Mouse (Mus musculus): ENCODE results near the gene Zfp410.
"Not testable (repeated sequence)": the region's sequence is repeated elsewhere in the genome, so short reads cannot be mapped to it uniquely, and the experiment has no call there.

Zfp410 gene

GRCm38 (mm10) chr12:84316721-84317621 lies at the start of gene Zfp410:
Gene Zfp410, plus strand, starts transcription at chr12:84316852.
- DNase-seq (ENCODE audit: low read depth, low spot score), result peak; percentile 84

GRCm38 (mm10) chr12:84267264-84267663 lies 49.4 kb upstream of the Zfp410 start:
- no peak for DNase-seq (ENCODE audit: low read depth, low spot score)

GRCm38 (mm10) chr12:84273366-84273765 lies 43.3 kb upstream of the Zfp410 start:
- no peak for DNase-seq (ENCODE audit: low read depth, low spot score)

DNA sequence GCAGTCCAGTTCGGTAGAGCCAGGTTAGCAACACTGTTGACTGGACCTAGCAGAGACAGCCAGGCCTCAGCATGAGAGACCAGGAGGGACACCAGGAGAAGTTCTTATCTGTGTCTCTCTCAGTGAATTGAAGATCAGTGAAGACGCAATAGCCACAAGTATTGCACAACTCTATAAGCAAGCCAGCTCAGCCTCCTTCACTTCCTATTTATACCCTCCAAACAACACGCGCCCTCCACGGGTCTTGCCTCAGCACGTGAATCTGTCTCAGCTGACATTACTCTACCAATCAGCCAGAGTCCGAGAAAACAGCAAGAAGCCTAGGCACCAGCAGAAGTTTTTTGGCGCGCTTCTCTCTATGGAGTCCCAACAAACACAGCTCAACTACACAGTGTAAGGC lies 41.4 kb upstream of the Zfp410 start:
- peak; percentile 47 for DNase-seq (ENCODE audit: low read depth, low spot score)

DNA sequence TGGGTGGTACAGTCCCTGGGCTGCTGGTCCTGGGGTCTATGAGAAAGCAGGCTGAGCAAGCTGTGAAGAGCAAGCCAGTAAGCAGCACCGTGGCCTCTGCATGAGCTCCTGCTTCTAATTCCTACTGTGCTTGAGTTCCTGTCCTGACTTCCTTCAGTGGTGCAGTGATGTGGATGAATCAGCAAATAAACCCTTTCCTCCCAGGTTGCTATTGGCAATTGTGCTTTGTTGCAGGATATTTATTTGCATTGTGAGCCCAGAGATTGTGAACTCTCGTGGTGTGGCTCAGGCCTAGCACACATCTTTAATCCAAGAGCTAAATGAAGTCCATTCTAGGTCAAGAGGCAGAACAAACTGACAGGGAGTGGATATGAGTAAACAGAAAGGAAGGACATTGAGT lies 40.4 kb upstream of the Zfp410 start:
- no peak for DNase-seq (ENCODE audit: low read depth, low spot score)

- DNase-seq (ENCODE audit: low read depth, low spot score), result no peak
Measured at GRCm38 (mm10) chr12:84276799-84277198, 39.9 kb upstream of the Zfp410 start.

GRCm38 (mm10) chr12:84277832-84278231 lies 38.8 kb upstream of the Zfp410 start:
- no peak for DNase-seq (ENCODE audit: low read depth, low spot score)

GRCm38 (mm10) chr12:84278901-84279300 lies 37.8 kb upstream of the Zfp410 start:
- DNase-seq (ENCODE audit: low read depth, low spot score), result no peak

DNA sequence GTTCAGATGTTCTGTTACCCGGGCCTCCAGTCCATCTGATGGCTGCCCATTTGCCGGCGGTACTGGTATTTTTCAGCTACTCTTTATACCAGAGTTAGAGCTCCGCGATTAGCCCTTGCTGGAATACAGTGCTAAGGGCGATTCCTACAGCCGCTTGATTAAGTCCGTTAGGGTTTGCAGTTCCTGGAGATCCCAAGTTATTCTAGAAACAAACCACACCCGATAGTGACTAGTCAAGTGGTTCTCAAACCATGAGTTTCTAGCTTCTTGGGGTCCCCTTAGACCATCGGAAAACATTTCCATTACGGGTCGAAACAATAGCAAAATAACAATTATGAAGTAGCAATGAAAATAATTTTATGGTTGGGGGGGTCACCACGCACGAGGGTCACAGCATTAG lies 32.3 kb upstream of the Zfp410 start:
- no peak for DNase-seq (ENCODE audit: low read depth, low spot score)

DNA sequence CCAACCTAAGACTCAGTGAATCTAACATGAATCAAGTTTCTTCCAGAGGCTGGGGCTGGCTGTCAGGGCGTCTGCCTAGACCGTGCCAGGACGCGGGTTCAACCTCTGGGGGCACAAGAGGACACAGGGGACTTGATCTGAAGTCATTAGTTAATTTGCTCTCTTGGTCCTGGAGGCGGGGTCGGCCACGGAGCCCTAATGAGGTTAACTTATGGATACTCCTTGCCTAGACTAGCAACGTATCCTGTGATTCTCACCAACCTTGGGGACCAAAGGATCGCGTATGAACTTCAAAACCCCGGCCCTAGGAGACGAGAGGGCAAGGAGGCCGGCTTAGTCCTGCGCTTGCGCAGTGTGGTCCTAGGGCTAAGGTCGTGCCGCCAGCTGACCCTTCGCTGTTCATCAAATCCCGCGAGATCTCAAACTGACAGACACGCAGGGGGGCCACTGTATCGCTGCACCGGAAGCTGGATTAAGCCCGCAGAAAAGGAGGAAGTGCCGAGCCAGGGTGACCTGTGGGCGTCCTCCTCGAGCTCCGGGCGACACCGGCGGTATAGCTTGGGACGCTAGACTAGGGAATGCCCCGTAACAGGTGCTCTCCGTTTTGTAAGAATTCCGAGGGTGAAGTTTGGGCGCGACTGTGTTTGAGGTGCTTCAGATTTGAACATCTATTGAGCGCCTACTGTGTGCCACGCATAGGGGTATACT lies 31.6 kb upstream of the Zfp410 start, which contains the start of gene Ptgr2:
Gene Ptgr2 (plus strand): TSS at position 348 of the 708 bp plus-strand sequence.
- DNase-seq (ENCODE audit: low read depth, low spot score), result peak; percentile 99

DNA sequence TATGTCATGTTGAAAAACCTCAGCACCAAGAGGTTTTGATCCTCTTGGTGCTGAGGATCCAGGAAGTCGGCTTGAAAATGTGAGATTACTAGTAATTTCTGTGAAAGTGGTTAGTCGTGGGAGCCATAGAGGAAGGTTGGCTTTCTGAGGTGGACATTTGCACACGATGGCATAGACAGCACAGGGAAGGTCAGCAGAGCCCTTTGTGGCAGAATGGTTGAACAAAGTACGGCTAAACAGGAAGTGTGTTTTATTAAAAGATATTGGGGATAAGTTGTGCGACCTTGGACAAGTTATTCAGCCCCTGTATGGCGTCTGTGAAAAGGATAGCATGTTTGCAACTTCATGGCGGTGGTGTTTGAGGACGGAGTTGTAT lies 31.1 kb upstream of the Zfp410 start:
- DNase-seq (ENCODE audit: low read depth, low spot score), result no peak

- no peak for DNase-seq (ENCODE audit: low read depth, low spot score)
Measured at GRCm38 (mm10) chr12:84288461-84288860, 28.2 kb upstream of the Zfp410 start.

DNA sequence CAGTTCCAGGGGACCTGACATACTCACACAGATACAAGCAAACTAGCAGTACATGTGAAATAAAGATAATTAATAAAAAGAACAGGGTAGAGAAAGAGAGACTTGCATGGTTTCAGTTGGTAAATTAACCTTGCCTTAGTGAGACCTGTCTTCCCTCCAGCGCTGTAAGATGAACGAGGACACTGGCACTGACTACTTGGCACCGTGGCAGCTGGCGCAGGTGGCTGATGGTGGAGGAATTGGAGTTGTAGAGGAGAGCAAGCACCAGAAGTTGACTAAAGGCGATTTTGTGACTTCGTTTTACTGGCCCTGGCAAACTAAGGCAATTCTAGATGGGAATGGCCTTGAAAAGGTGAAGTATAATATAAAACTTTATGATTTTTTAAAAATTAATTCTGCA lies 18.8 kb upstream of the Zfp410 start:
- no peak for DNase-seq (ENCODE audit: low read depth, low spot score)

GRCm38 (mm10) chr12:84299265-84299664 lies 17.4 kb upstream of the Zfp410 start:
- DNase-seq (ENCODE audit: low read depth, low spot score), result no peak

DNA sequence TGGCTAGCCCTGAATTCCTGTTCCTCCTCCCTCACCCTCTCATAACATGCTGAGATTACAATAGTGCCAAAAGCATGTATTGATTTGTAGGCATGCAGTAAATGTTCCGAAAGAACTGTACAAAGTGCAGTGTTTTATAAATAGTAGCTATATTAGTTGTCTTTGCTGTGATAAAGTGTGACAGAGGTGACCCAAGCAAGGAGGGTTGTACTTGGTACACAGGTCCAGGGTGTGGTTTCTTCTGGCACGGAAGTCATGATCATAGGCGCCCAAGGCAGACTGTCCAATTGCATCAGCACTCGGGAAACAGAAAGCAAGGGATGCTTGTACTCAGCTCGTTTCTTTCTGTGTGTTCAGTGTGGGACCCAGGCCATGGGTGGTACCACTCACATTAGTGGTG lies 12.6 kb upstream of the Zfp410 start:
- DNase-seq (ENCODE audit: low read depth, low spot score), result no peak

DNA sequence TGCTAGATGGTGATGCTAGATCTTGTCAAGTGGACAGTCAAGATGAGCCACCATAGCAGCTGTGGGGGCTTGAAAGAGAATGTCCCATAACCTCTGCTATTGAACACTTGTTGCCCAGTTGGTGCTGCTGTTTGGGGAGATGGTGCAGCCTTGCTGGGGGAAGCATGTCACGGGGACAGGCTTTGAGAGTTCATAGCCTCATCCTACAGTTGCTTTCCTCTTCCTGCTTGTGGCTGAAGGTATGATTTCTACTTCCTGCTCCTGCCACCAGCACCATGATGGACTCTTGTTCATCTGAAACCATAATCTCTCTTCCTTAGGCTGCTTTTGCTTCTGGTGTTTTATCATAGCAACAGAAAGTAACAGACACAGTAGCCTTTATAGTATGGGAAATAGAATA lies 12.1 kb upstream of the Zfp410 start:
- no peak for DNase-seq (ENCODE audit: low read depth, low spot score)

DNA sequence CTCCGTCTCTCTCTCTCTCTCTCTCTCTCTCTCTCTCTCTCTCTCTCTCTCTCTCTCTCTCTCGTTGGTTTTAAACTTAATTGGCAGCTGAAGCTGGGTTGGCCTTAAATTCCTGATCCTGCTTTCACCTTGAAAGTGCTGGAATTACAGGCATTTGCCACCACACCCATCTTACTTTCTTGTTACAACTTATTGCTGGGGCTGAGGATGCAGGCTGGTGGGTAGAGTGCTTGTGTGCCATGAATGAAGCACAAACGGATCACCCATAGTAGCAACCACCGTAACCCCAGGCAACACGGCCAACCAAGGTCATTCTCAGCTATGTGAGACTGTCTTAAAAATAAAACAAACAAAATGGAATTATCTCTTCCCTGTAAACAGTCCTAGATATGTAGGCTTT lies 5.3 kb upstream of the Zfp410 start:
- DNase-seq (ENCODE audit: low read depth, low spot score), result no peak

- peak; percentile 8 for DNase-seq (ENCODE audit: low read depth, low spot score)
Measured at GRCm38 (mm10) chr12:84316006-84316405, 646 bp upstream of the Zfp410 start.

DNA sequence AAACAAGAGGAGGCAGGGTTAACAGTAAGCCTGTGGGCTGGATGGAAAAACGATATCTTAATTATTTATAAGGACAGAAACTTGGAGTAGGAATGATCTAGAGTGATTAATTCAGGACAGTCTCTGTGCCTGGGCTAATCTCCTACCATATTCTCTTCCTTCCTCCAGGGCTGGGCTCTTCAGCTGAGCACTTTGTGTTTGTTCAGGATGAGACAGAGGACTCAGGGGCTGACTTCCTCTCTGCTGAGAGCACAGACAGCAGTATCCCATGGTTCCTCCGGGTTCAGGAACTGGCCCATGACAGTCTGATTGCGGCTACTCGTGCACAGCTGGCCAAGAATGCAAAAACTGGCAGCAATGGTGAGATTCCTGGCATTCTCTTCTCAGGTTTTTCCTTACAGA lies 10.5 kb downstream of the Zfp410 start:
- DNase-seq (ENCODE audit: low read depth, low spot score), result no peak

- no peak for DNase-seq (ENCODE audit: low read depth, low spot score)
Measured at GRCm38 (mm10) chr12:84336963-84337625, 20.4 kb downstream of the Zfp410 start.

- DNase-seq (ENCODE audit: low read depth, low spot score), result no peak
Measured at GRCm38 (mm10) chr12:84347192-84347591, 30.5 kb downstream of the Zfp410 start.

- not testable (repeated sequence) for DNase-seq (ENCODE audit: low read depth, low spot score)
Measured at GRCm38 (mm10) chr12:84358699-84359098, 42.0 kb downstream of the Zfp410 start.
